Comparison of ENCODE assay signal across 8 mouse cellular contexts in genomic region chr17:21733529-21734031, GRCm38 (mm10). TPM values are rescaled to one million over a fixed set of nuclear protein-coding genes. Genes with fewer than 3 reads are reported as not detected.
A peak's percentile ranks its signal among the peaks of the same experiment; 100 is the strongest.
DNase-seq lines count a peak whose midpoint lies in the region; ATAC-seq and TF ChIP-seq lines count a peak whose summit lies in the region.

No protein-coding gene starts in this region.

- peak; percentile 99 for ATAC-seq in Patski
- peak; percentile 97 for ATAC-seq in hindbrain, embryonic 12.5 days (ENCODE audit: low FRiP score)

- POLR2A ChIA-PET in Patski (lab: Charles Lee), result no interaction called here

- H3K9me3 ChIP-seq in hindbrain, embryonic 12.5 days (replicated peaks), result no peaks in the 10 kb centered on the region

- in situ Hi-C loops in Patski (cut with MboI; ENCODE audit: low pct_unique_long_range_greater_than_20kb), result no loop called here

- peak overlapping the region; percentile 86 for H3K27ac ChIP-seq in hindbrain, embryonic 12.5 days

- DNase-seq in Patski (ENCODE audit: low read depth, low spot score), result peak; percentile 44
- peak; percentile 83 to 84 for DNase-seq in cerebellum, postnatal 10 days
- DNase-seq in frontal cortex, postnatal 10 days (ENCODE audit: low spot score in 2 of 2), result peak; percentile 38 to 64
- DNase-seq in layer of hippocampus, postnatal 14 days (ENCODE audit: low spot score in 2 of 2), result peak; percentile 71 to 74
- peak; percentile 77 for DNase-seq in lung, postnatal 14 days
- DNase-seq in retina, adult 2 months (ENCODE audit: low read depth, low spot score), result peak; percentile 52
- peak; percentile 71 to 72 for DNase-seq in thymus, postnatal 36 days

- no peaks in the 10 kb centered on the region for H3K27me3 ChIP-seq in Patski
- no peaks in the 10 kb centered on the region for H3K27me3 ChIP-seq in hindbrain, embryonic 12.5 days

- WGBS in hindbrain, embryonic 12.5 days, result under 1% methylated on average over 27 of the region's 27 CpGs

- TF ChIP-seq CTCF in Patski (IDR thresholded peaks at IDR 0.05), result peak; percentile 39

- peaks cover 9% of the 10 kb centered on the region for H3K4me1 ChIP-seq in hindbrain, embryonic 12.5 days

- H3K36me3 ChIP-seq in hindbrain, embryonic 12.5 days, result 0 out of 2 replicates have a peak, but pooled peaks cover 5% of the 10 kb centered on the region

- peak overlapping the region; percentile 55 for H3K4me2 ChIP-seq in hindbrain, embryonic 12.5 days (replicated peaks)

- CTCF ChIA-PET in Patski (lab: Charles Lee), result no interaction called here

- peak overlapping the region; percentile 71 for H3K9ac ChIP-seq in hindbrain, embryonic 12.5 days

- H3K4me3 ChIP-seq in hindbrain, embryonic 12.5 days, result peak overlapping the region; percentile 71

RNA-seq across cellular contexts. Expression of gene Zfp229, which starts 3.0 kb away (rescaled TPM):
- polyA plus RNA-seq in Patski (2021), result 6.2 TPM
- polyA plus RNA-seq in hindbrain, embryonic 12.5 days (2016; fragmentation: Nextera tagmentation; extraction: Ambion mirVana), result 10.9 and 11.8 TPM in 2 replicates
- 1 to 10 TPM; 4.4 to 5.4 TPM for total RNA-seq in layer of hippocampus, postnatal 14 days (2021)

RNA-seq across cellular contexts. Expression of gene Zfp760, which starts 26.0 kb away (rescaled TPM):
- polyA plus RNA-seq in Patski (2021), result 7.7 TPM
- 19.0 and 22.1 TPM in 2 replicates for polyA plus RNA-seq in hindbrain, embryonic 12.5 days (2016; fragmentation: Nextera tagmentation; extraction: Ambion mirVana)
- total RNA-seq in layer of hippocampus, postnatal 14 days (2021), result 1 to 10 TPM; 8.8 to 8.9 TPM

RNA-seq across cellular contexts. Expression of gene Gm10226, which starts 41.9 kb away (rescaled TPM):
- 14.7 TPM for polyA plus RNA-seq in Patski (2021)
- 16.7 and 18.5 TPM in 2 replicates for polyA plus RNA-seq in hindbrain, embryonic 12.5 days (2016; fragmentation: Nextera tagmentation; extraction: Ambion mirVana)
- total RNA-seq in layer of hippocampus, postnatal 14 days (2021), result 1 to 10 TPM; 6.7 to 7.1 TPM

Comparison
In these comparisons a context has a peak if more than half of its experiments do, and no peak if none do; other contexts are left out.
1. Peak in every context shown above with its lines: DNase-seq, ATAC-seq, H3K4me3 ChIP-seq and H3K27ac ChIP-seq.